Mouse (Mus musculus) heart, embryonic 16.5 days (tissue): ENCODE measurements around the gene Nek3. TPM values are rescaled to one million over a fixed set of nuclear protein-coding genes. Genes with fewer than 3 reads are reported as not detected.

ENCODE experiments used
- polyA plus RNA-seq: library from polyadenylated mRNA; unstranded; fragments of >200 nt; fragmentation: Nextera tagmentation; extraction: Ambion mirVana; gene quantifications from 2 replicates; pipeline ENCODE4 v1.2.1, GENCODE M21; 2015

Gene Nek3
- polyA plus RNA-seq, 1 experiment from 2014 or later = 5.3 TPM

Other genes starting within 250 kb of the Nek3 start
- not detected in 2 replicates for gene Defb15, start 233.7 kb downstream of the Nek3 start, polyA plus RNA-seq
- gene Defb35, start 228.1 kb downstream of the Nek3 start, polyA plus RNA-seq = not detected in 2 replicates
- not detected in 2 replicates for gene Defb13, start 219.7 kb downstream of the Nek3 start, polyA plus RNA-seq
- gene Fam90a1a, start 207.7 kb downstream of the Nek3 start, polyA plus RNA-seq = not detected in 2 replicates
- gene Ccdc70, start 196.7 kb downstream of the Nek3 start, polyA plus RNA-seq = not detected in 2 replicates
- gene Atp7b, start 106.1 kb downstream of the Nek3 start, polyA plus RNA-seq = 1.1 and 1.3 TPM in 2 replicates
- gene Alg11, start 105.7 kb downstream of the Nek3 start, polyA plus RNA-seq = 14.7 and 16.0 TPM in 2 replicates
- gene Nek5, start 41.4 kb downstream of the Nek3 start, polyA plus RNA-seq = 0.38 and 0.51 TPM in 2 replicates
- gene Ckap2, start 19.4 kb upstream of the Nek3 start, polyA plus RNA-seq = 29.1 and 37.4 TPM in 2 replicates
- 21.6 and 21.7 TPM in 2 replicates for gene Vps36, start 26.4 kb upstream of the Nek3 start, polyA plus RNA-seq
- 13.2 and 16.1 TPM in 2 replicates for gene Thsd1, start 60.9 kb upstream of the Nek3 start, polyA plus RNA-seq
- not detected in 2 replicates for gene Tpte, start 117.0 kb upstream of the Nek3 start, polyA plus RNA-seq
- gene Slc25a15, start 232.2 kb upstream of the Nek3 start, polyA plus RNA-seq = 12.0 and 13.2 TPM in 2 replicates
- gene Mrps31, start 244.9 kb upstream of the Nek3 start, polyA plus RNA-seq = 49.7 and 55.2 TPM in 2 replicates